Mouse (Mus musculus) stomach, embryonic 16.5 days (tissue): ENCODE measurements around the gene Vti1b. TPM values are rescaled to one million over a fixed set of nuclear protein-coding genes. Genes with fewer than 3 reads are reported as not detected.
"Not testable (repeated sequence)": the region's sequence is repeated elsewhere in the genome, so short reads cannot be mapped to it uniquely, and the experiment has no call there.

ENCODE experiments used
- ATAC-seq: fragments of 200-750 bp; cut with Nextera tagmentation; 2 replicates; pipeline ENCODE4 v1.8.0; 2017; ENCODE audit warnings: moderate number of reproducible peaks, moderate TSS enrichment; ENCODE audit not compliant: insufficient read depth, low FRiP score
- H3K27ac ChIP-seq: fragments of 300-500 bp; sonication (generic); 2 replicates; pipeline ENCODE4 v1.5.1; 2014; ENCODE audit warnings: low read length
- H3K27me3 ChIP-seq: fragments of 300-500 bp; sonication (generic); 2 replicates; pipeline ENCODE4 v1.6.1; 2014; ENCODE audit warnings: low read length, control low read depth, mixed read lengths; ENCODE audit not compliant: control insufficient read depth, insufficient read depth
- H3K36me3 ChIP-seq: fragments of 300-500 bp; sonication (generic); 2 replicates; pipeline ENCODE4 v1.6.1; 2014; ENCODE audit warnings: low read length; ENCODE audit not compliant: control insufficient read depth, insufficient read depth
- H3K4me1 ChIP-seq: fragments of 300-500 bp; sonication (generic); 2 replicates; pipeline ENCODE4 v1.6.1; 2014; ENCODE audit warnings: low read length, control low read depth, mixed read lengths; ENCODE audit not compliant: control insufficient read depth, insufficient read depth
- H3K4me2 ChIP-seq: fragments of 300-500 bp; sonication (generic); 2 replicates; pipeline ENCODE4 v1.6.1; 2014; ENCODE audit warnings: low read depth, low read length, mixed read lengths
- H3K4me3 ChIP-seq: fragments of 300-500 bp; sonication (generic); replicated peaks from 2 replicates; pipeline ENCODE4 v1.5.1; 2014; ENCODE audit warnings: mild to moderate bottlenecking, low read length
- H3K9ac ChIP-seq: fragments of 300-500 bp; sonication (generic); 2 replicates; pipeline ENCODE4 v1.6.1; 2014; ENCODE audit warnings: low read length
- H3K9me3 ChIP-seq: fragments of 300-500 bp; sonication (generic); replicated peaks from 2 replicates; pipeline ENCODE4 v1.6.1; 2016; ENCODE audit warnings: low read length, control low read depth; ENCODE audit not compliant: control insufficient read depth
- WGBS: fragments of 180-500 bp; shearing (Covaris S2); extraction: QIAGEN DNeasy Blood & Tissue Kit; methylation state at CpG from one replicate; pipeline ENCODE4 v1.1.7; 2014; 5-methylcytosine and 5-hydroxymethylcytosine counted together
- polyA plus RNA-seq: library from polyadenylated mRNA; unstranded; fragments of >200 nt; fragmentation: Nextera tagmentation; extraction: Ambion mirVana; gene quantifications from 2 replicates; pipeline ENCODE4 v1.2.1, GENCODE M21; 2015

Vti1b gene
- polyA plus RNA-seq, 1 experiment from 2014 or later: 105 TPM

GRCm38 (mm10) chr12:79191701-79192100 is 19.2 kb upstream of the Vti1b start:
- H3K4me3 ChIP-seq: peak overlapping the region; percentile 70
- H3K9me3 ChIP-seq: no peaks in the 10 kb centered on the region
- H3K27me3 ChIP-seq: no peaks in the 10 kb centered on the region
- H3K36me3 ChIP-seq: peaks cover 11% of the 10 kb centered on the region; the same call in 1 of the 2 replicates
- ATAC-seq: peak; percentile 78
- peak overlapping the region; percentile 76 for H3K9ac ChIP-seq
- peak overlapping the region; percentile 67; the same call in 1 of the 2 replicates for H3K27ac ChIP-seq
- H3K4me1 ChIP-seq: peaks cover 4% of the 10 kb centered on the region
- peak overlapping the region; percentile 72 for H3K4me2 ChIP-seq
- 6% methylated on average over 14 of the region's 14 CpGs for WGBS

- H3K27ac ChIP-seq: peak overlapping the region; percentile 67; the same call in 1 of the 2 replicates
- peaks cover 11% of the 10 kb centered on the region; the same call in 1 of the 2 replicates for H3K36me3 ChIP-seq
- under 1% methylated on average over 18 of the region's 18 CpGs for WGBS
- H3K4me1 ChIP-seq: peaks cover 4% of the 10 kb centered on the region
- no peaks in the 10 kb centered on the region for H3K27me3 ChIP-seq
- peak overlapping the region; percentile 70 for H3K4me3 ChIP-seq
- peak overlapping the region; percentile 72 for H3K4me2 ChIP-seq
- peak overlapping the region; percentile 76 for H3K9ac ChIP-seq
- peak; percentile 89 for ATAC-seq
- no peaks in the 10 kb centered on the region for H3K9me3 ChIP-seq
Measured at GRCm38 (mm10) chr12:79190931-79191673, 18.6 kb upstream of the Vti1b start.

- H3K4me3 ChIP-seq, H3K27me3 ChIP-seq, H3K9me3 ChIP-seq, H3K4me1 ChIP-seq, H3K27ac ChIP-seq, H3K9ac ChIP-seq, ATAC-seq, H3K4me2 ChIP-seq: not testable (repeated sequence)
- peaks cover 39% of the 10 kb centered on the region; the same call in 1 of the 2 replicates for H3K36me3 ChIP-seq
- WGBS: 72% methylated on average over 6 of the region's 6 CpGs
Measured at GRCm38 (mm10) chr12:79185160-79185559, 12.7 kb upstream of the Vti1b start.

GRCm38 (mm10) chr12:79175998-79176397 is 3.5 kb upstream of the Vti1b start:
- no peak overlapping the region for H3K27ac ChIP-seq
- peaks cover 14% of the 10 kb centered on the region for H3K36me3 ChIP-seq
- no peaks in the 10 kb centered on the region for H3K27me3 ChIP-seq
- 92% methylated on average over 5 of the region's 5 CpGs for WGBS
- no peak for ATAC-seq
- H3K9me3 ChIP-seq: no peaks in the 10 kb centered on the region
- H3K4me2 ChIP-seq: no peak overlapping the region
- H3K4me1 ChIP-seq: peaks cover 3% of the 10 kb centered on the region; the same call in 1 of the 2 replicates
- no peak overlapping the region for H3K9ac ChIP-seq
- no peak overlapping the region for H3K4me3 ChIP-seq

GRCm38 (mm10) chr12:79173721-79174120 is 1.3 kb upstream of the Vti1b start:
- WGBS: 75% methylated on average over 5 of the region's 5 CpGs
- peaks cover 3% of the 10 kb centered on the region; the same call in 1 of the 2 replicates for H3K4me1 ChIP-seq
- ATAC-seq: no peak
- no peaks in the 10 kb centered on the region for H3K27me3 ChIP-seq
- no peak overlapping the region for H3K4me2 ChIP-seq
- H3K4me3 ChIP-seq: no peak overlapping the region
- no peak overlapping the region for H3K9ac ChIP-seq
- H3K9me3 ChIP-seq: no peaks in the 10 kb centered on the region
- peaks cover 11% of the 10 kb centered on the region for H3K36me3 ChIP-seq
- H3K27ac ChIP-seq: no peak overlapping the region

GRCm38 (mm10) chr12:79171269-79171995 is 1.0 kb downstream of the Vti1b start:
- no peaks in the 10 kb centered on the region for H3K9me3 ChIP-seq
- peak overlapping the region; percentile 66 for H3K4me2 ChIP-seq
- peaks cover 3% of the 10 kb centered on the region; the same call in 1 of the 2 replicates for H3K4me1 ChIP-seq
- no peaks in the 10 kb centered on the region for H3K27me3 ChIP-seq
- no peak for ATAC-seq
- H3K27ac ChIP-seq: no peak overlapping the region; the same call in 1 of the 2 replicates
- H3K36me3 ChIP-seq: peaks cover 7% of the 10 kb centered on the region
- 23% methylated on average over 12 of the region's 12 CpGs for WGBS
- H3K4me3 ChIP-seq: peak overlapping the region; percentile 99
- H3K9ac ChIP-seq: peak overlapping the region; percentile 93

GRCm38 (mm10) chr12:79170421-79170820 is 2.0 kb downstream of the Vti1b start:
- no peaks in the 10 kb centered on the region for H3K9me3 ChIP-seq
- no peak overlapping the region for H3K9ac ChIP-seq
- 79% methylated on average over 3 of the region's 3 CpGs for WGBS
- H3K36me3 ChIP-seq: no peaks in the 10 kb centered on the region
- no peak overlapping the region for H3K4me3 ChIP-seq
- peaks cover 3% of the 10 kb centered on the region; the same call in 1 of the 2 replicates for H3K4me1 ChIP-seq
- H3K27ac ChIP-seq: no peak overlapping the region
- H3K27me3 ChIP-seq: no peaks in the 10 kb centered on the region
- ATAC-seq: no peak
- H3K4me2 ChIP-seq: no peak overlapping the region

- Histone ChIP-seq H3K27ac (no peak overlapping the region), H3K36me3 (no peaks in the 10 kb centered on the region; the same call in 1 of the 2 replicates), H3K9ac (no peak overlapping the region), H3K27me3 (no peaks in the 10 kb centered on the region), H3K4me2 (no peak overlapping the region), H3K9me3 (no peaks in the 10 kb centered on the region), H3K4me3 (no peak overlapping the region), H3K4me1 (peaks cover 3% of the 10 kb centered on the region; the same call in 1 of the 2 replicates)
- ATAC-seq: no peak
Measured at GRCm38 (mm10) chr12:79169173-79169572, 3.3 kb downstream of the Vti1b start.

- no peak overlapping the region for H3K4me2 ChIP-seq
- no peak overlapping the region for H3K27ac ChIP-seq
- no peak for ATAC-seq
- no peaks in the 10 kb centered on the region for H3K27me3 ChIP-seq
- H3K9me3 ChIP-seq: no peaks in the 10 kb centered on the region
- H3K4me1 ChIP-seq: no peaks in the 10 kb centered on the region
- H3K9ac ChIP-seq: no peak overlapping the region
- 89% methylated on average over 3 of the region's 3 CpGs for WGBS
- no peak overlapping the region for H3K4me3 ChIP-seq
- H3K36me3 ChIP-seq: peaks cover 7% of the 10 kb centered on the region
Measured at GRCm38 (mm10) chr12:79162876-79163275, 9.6 kb downstream of the Vti1b start.
